Mouse (Mus musculus): Measurements from ENCODE around the gene Rab4a.

- TF ChIP-seq CTCF (IDR thresholded peaks at IDR 0.05; ENCODE audit: low read depth, low read length) = no peak
- no peak for TF ChIP-seq TAL1 (conservative IDR thresholded peaks at IDR 0.05; ENCODE audit: low read depth, low read length)
These were observed 72.1 kb downstream of the Rab4a start for GRCm38 (mm10) chr8:123877865-123878264.

Measured in G1E (cell line).